Mouse (Mus musculus) thymus, adult 2 months (tissue): ENCODE measurements around the gene Rad9a. TPM values are rescaled to one million over a fixed set of nuclear protein-coding genes. Genes with fewer than 3 reads are reported as not detected.
"Not testable (repeated sequence)": the region's sequence is repeated elsewhere in the genome, so short reads cannot be mapped to it uniquely, and the experiment has no call there.

Experiments
- DNase-seq: peaks from one replicate; pipeline ENCODE4 v3.0.0; 2021
- H3K27ac ChIP-seq: fragments of 200-500 bp; 2 replicates; pipeline ENCODE4 v1.5.1; 2012; ENCODE audit warnings: low read length, control low read depth; ENCODE audit not compliant: control insufficient read depth, insufficient read depth
- H3K27me3 ChIP-seq: fragments of 200-500 bp; 2 replicates; pipeline ENCODE4 v1.6.1; 2012; ENCODE audit warnings: mild to moderate bottlenecking, low read length, moderate library complexity, mixed read lengths; ENCODE audit not compliant: control insufficient read depth, insufficient read depth
- H3K36me3 ChIP-seq: fragments of 200-500 bp; 2 replicates; pipeline ENCODE4 v1.6.1; 2012; ENCODE audit warnings: mild to moderate bottlenecking, low read length, moderate library complexity; ENCODE audit not compliant: control insufficient read depth, insufficient read depth
- H3K4me1 ChIP-seq: fragments of 200-500 bp; replicated peaks from 2 replicates; pipeline ENCODE4 v1.6.1; 2012; ENCODE audit warnings: low read length; ENCODE audit not compliant: control insufficient read depth, insufficient read depth
- H3K4me3 ChIP-seq: fragments of 200-500 bp; 2 replicates; pipeline ENCODE4 v1.5.1; 2012; ENCODE audit warnings: mild to moderate bottlenecking, low read length, control low read depth, moderate library complexity; ENCODE audit not compliant: control insufficient read depth, insufficient read depth
- CTCF ChIP-seq: fragments of 200-500 bp; IDR thresholded peaks from 2 replicates; pipeline ENCODE4 v1.5.1; 2012; ENCODE audit warnings: mild to moderate bottlenecking, control low read depth, low read length, moderate library complexity, borderline replicate concordance; ENCODE audit not compliant: control insufficient read depth, poor library complexity, insufficient read depth; ENCODE audit errors: extremely low read depth
- POLR2A ChIP-seq: fragments of 200-500 bp; IDR thresholded peaks from 2 replicates; pipeline ENCODE4 v1.6.1; 2012; ENCODE audit warnings: mild to moderate bottlenecking, low read length, control low read depth, moderate library complexity; ENCODE audit not compliant: control insufficient read depth, poor library complexity, insufficient read depth; ENCODE audit errors: extremely low read depth
- WGBS: fragments of 180-500 bp; shearing (Covaris S2); methylation state at CpG from one replicate; pipeline ENCODE4 v1.1.7; 2018; 5-methylcytosine and 5-hydroxymethylcytosine counted together
- polyA plus RNA-seq: library from polyadenylated mRNA; depleted of rRNA; stranded (reverse); fragments of >200 nt; gene quantifications from 2 replicates; pipeline ENCODE4 v1.2.3, GENCODE M21; 2012; rRNA removed

The Rad9a gene
- polyA plus RNA-seq: 119 and 143 TPM in 2 replicates

DNA sequence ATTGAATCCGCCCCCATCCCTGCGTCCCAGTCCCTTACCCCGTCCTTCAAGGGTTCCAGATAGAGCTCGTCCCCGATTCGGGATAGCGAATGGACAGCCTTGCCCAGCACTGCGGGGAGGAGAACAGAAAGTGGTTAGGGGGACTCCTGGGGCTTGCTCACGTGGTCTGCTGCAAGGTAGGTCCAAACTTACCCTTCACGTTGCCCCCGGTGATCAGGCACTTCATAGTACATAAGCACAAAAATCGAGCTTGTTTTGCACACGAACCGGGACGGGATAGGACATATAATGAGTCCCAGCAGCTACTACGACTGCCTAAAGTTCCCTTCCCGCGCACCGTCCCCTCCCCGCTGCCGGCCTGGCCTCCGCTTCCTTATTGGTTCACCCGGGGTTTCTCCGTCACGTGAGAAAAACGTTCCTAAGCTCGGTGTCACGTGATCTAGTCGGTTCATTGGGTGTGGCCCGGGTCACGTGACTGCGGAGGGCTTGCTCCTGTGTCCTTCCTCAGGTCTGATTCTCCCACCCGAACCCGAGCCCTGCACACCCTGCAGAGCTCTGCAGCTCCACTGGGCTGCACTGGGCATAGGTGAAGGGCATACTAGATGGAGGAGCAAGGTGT is at the start of gene Rad9a:
TSS of gene Rad9a (minus strand) at position 372 of the 619 bp plus-strand sequence.
- peaks cover 48% of the 10 kb centered on the region for H3K4me1 ChIP-seq
- H3K4me3 ChIP-seq: peak within 1 kb of the TSS; percentile 91
- WGBS: under 1% methylated on average over 34 of the region's 34 CpGs
- peak; percentile 96 for DNase-seq
- H3K27me3 ChIP-seq: no peaks in the 10 kb centered on the region
- H3K36me3 ChIP-seq: peaks cover 7% of the 10 kb centered on the region; the same call in 1 of the 2 replicates
- TF ChIP-seq CTCF: no peak
- TF ChIP-seq POLR2A: peak; percentile 62
- H3K27ac ChIP-seq: peak within 1 kb of the TSS; percentile 94

DNA sequence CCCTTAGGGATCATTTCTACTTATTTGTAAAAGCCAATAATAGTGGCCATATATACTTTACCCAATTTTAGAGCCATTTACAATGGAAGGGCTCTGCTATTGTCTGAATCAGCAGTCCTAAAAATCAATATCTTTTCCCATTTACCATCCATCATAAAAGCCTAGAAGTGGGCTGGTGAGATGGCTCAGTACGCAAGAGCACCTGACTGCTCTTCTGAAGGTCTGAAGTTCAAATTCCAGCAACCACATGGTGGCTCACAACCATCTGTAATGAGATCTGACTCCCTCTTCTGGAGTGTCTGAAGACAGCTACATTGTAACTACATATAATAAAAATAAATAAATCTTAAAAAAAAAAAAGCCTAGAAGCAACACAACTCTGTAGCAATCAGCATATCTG is 47.2 kb upstream of the Rad9a start:
- H3K4me3 ChIP-seq, H3K36me3 ChIP-seq, DNase-seq, H3K27ac ChIP-seq, H3K27me3 ChIP-seq, H3K4me1 ChIP-seq: not testable (repeated sequence)
- WGBS: 91% methylated on average over 1 of the region's 1 CpGs

DNA sequence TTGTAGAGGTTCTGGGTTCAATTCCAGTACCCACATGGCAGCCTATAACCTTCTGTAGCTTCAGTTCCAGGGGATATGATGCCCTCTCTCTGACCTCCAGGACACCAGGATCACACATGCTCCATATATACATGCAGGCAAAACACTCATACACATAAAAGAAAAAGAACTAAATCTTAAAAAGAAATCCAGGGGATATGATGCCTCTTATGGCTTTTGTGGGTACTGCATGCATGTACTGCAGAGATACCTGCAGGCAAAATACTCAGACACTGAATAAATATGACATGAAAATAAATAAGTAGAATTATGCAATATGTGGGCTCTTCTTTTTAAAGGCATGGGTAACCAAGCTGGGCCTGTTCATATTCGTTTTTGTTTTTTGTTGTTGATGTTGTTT is 45.5 kb upstream of the Rad9a start:
- H3K27ac ChIP-seq: no peak overlapping the region
- DNase-seq: peak; percentile 37
- TF ChIP-seq POLR2A (no peak), CTCF (no peak)
- H3K36me3 ChIP-seq: no peaks in the 10 kb centered on the region
- WGBS: 67% methylated on average over 1 of the region's 1 CpGs
- no peaks in the 10 kb centered on the region for H3K4me1 ChIP-seq
- no peak overlapping the region for H3K4me3 ChIP-seq
- H3K27me3 ChIP-seq: no peaks in the 10 kb centered on the region

DNA sequence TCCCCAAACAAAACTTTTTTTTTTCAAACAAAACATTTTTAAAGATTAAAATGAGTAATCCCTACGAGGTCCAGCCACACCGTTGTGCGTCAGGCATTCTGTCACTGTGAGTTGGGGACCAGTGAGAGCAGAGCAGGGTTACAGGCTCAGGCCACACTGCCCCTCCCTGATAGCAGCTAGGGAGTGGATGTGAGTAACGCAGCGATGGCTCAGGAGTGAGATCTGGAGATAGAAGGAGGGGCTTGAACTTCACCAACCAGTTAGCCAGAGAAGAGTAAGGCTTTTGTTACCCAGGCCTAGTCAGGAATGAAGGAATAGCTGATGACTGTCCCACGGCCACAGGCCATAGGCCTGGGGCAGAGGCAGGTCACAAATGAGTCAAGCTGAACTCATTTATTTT is 43.3 kb upstream of the Rad9a start:
- WGBS: 91% methylated on average over 6 of the region's 6 CpGs
- no peaks in the 10 kb centered on the region for H3K27me3 ChIP-seq
- no peak overlapping the region for H3K27ac ChIP-seq
- no peak for TF ChIP-seq CTCF
- no peak for TF ChIP-seq POLR2A
- no peaks in the 10 kb centered on the region for H3K4me1 ChIP-seq
- DNase-seq: no peak
- no peaks in the 10 kb centered on the region for H3K36me3 ChIP-seq
- no peak overlapping the region for H3K4me3 ChIP-seq

DNA sequence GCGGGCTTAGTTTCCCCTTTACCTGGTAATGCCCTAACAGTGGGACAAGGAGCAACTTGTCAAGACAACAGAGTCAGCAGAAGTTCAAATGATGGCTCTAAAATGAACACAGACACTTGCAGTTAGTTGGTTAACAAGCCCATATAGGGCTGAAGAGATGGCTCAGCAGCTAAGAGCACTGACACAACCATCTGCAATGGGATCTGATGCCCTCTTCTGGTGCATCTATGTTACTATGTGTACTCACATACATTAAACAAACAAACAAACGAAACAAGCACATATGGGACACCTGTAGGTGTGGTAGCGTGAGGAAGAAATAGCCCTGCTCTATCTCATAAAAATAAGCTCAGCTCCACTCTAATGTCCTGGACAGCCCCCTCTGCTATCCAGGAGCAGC is 41.0 kb upstream of the Rad9a start:
- no peaks in the 10 kb centered on the region for H3K27me3 ChIP-seq
- H3K4me3 ChIP-seq: no peak overlapping the region
- H3K36me3 ChIP-seq: no peaks in the 10 kb centered on the region
- H3K4me1 ChIP-seq: no peaks in the 10 kb centered on the region
- H3K27ac ChIP-seq: no peak overlapping the region
- DNase-seq: no peak
- 81% methylated on average over 3 of the region's 3 CpGs for WGBS
- TF ChIP-seq CTCF: no peak
- no peak for TF ChIP-seq POLR2A

DNA sequence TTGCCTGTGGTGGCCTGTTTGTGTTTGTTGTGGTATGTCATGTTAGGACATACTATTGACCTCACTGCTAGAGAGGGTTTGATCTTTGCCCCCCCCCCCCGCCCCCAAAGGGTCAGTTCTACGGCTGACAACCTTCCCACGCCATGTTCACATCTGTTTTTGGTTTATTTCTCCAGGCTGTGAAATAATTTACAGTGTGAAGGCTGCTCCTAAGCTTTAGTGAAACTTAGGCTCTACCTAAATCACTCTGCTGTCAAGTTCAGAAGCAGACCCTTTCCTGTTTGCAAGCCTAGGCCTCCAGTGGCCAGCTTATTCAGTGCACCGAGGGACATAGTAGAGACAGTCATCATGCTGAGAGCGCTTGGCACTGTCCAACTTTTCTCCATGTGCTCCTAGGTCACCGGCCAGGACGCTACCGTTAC is 38.8 kb upstream of the Rad9a start:
- DNase-seq: no peak
- TF ChIP-seq POLR2A (no peak), CTCF (no peak)
- H3K4me3 ChIP-seq: no peak overlapping the region
- H3K27ac ChIP-seq: no peak overlapping the region
- no peaks in the 10 kb centered on the region for H3K36me3 ChIP-seq
- no peaks in the 10 kb centered on the region for H3K4me1 ChIP-seq
- H3K27me3 ChIP-seq: no peaks in the 10 kb centered on the region
- WGBS: 81% methylated on average over 8 of the region's 8 CpGs

DNA sequence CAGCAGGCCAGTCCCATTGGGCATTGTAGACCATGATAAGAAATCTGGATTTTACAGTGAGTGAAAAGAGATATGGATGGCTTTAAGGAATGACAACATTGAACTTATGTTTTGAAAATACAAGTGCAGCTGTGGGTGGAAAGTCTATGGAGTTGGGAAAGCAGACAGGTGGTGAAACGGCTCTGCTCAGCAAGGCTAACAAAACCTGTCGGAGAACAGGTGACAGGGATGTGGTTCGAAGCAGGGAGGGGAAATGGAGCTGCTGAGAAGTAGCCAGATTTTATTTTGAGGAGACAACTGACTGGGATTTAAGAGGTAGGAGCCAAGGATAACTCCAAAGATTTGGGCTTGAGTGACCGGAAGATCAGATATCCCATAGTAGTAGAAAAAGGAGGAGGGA is 33.1 kb upstream of the Rad9a start:
- no peak overlapping the region for H3K4me3 ChIP-seq
- no peaks in the 10 kb centered on the region for H3K36me3 ChIP-seq
- peaks cover 12% of the 10 kb centered on the region for H3K4me1 ChIP-seq
- H3K27me3 ChIP-seq: no peaks in the 10 kb centered on the region
- TF ChIP-seq POLR2A (no peak), CTCF (no peak)
- WGBS: 93% methylated on average over 4 of the region's 4 CpGs
- no peak overlapping the region for H3K27ac ChIP-seq
- DNase-seq: no peak
